Mouse (Mus musculus) CH12.LX (cell line): ENCODE results near the gene Jmjd1c. TPM values are rescaled to one million over a fixed set of nuclear protein-coding genes. Genes with fewer than 3 reads are reported as not detected.

Experiments
- DNase-seq: peaks from one replicate; pipeline ENCODE4 v3.0.0-alpha.2; 2013; ENCODE audit errors: extremely low read depth
- H3K27ac ChIP-seq: 2 replicates; pipeline ENCODE4 v1.5.1; 2012; ENCODE audit warnings: low read depth, mild to moderate bottlenecking, control low read depth, moderate library complexity; ENCODE audit not compliant: insufficient read depth
- H3K27me3 ChIP-seq: replicated peaks from 2 replicates; pipeline ENCODE3; 2012; ENCODE audit warnings: inconsistent platforms
- H3K36me3 ChIP-seq, 2 experiments: replicated peaks in 1 of 2; 2 replicates each; pipeline versions ENCODE3 to v1.6.1; 2012; ENCODE audit warnings: inconsistent platforms in 1 of 2, low read length in 1 of 2, mild to moderate bottlenecking in 1 of 2, mixed read lengths in 1 of 2, moderate library complexity in 1 of 2; ENCODE audit not compliant: control insufficient read depth in 1 of 2, insufficient read depth in 1 of 2
- H3K4me1 ChIP-seq, 2 experiments: 2 replicates each; pipeline ENCODE4 v1.6.1; 2012; ENCODE audit warnings: inconsistent platforms in 1 of 2, moderate library complexity in 1 of 2; ENCODE audit not compliant: insufficient read depth in 2 of 2, control insufficient read depth in 1 of 2
- H3K4me2 ChIP-seq: 2 replicates; pipeline ENCODE4 v1.6.1; 2012; ENCODE audit warnings: low read depth, mild to moderate bottlenecking, control low read depth; ENCODE audit not compliant: poor library complexity, insufficient read depth, severe bottlenecking
- H3K4me3 ChIP-seq, 3 experiments: fragments of 150-350 bp in 1 of 3; sonication (generic) in 1 of 3; replicated peaks in 1 of 3; 2 replicates each; pipeline versions ENCODE3 to v1.5.1; 2011 to 2012; ENCODE audit warnings: low read depth in 2 of 3, low read length in 2 of 3, mild to moderate bottlenecking in 2 of 3, moderate library complexity in 2 of 3, control low read depth in 1 of 3, improper control_type of control experiment in 1 of 3, inconsistent platforms in 1 of 3, mixed read lengths in 1 of 3; ENCODE audit not compliant: poor library complexity in 1 of 3
- H3K79me2 ChIP-seq: replicated peaks from 2 replicates; pipeline ENCODE4 v1.6.1; 2012; ENCODE audit warnings: mild to moderate bottlenecking, moderate library complexity; ENCODE audit not compliant: control insufficient read depth, poor library complexity, insufficient read depth, severe bottlenecking; ENCODE audit errors: extremely low read depth
- H3K9ac ChIP-seq: 2 replicates; pipeline ENCODE4 v1.6.1; 2012; ENCODE audit warnings: low read depth, mild to moderate bottlenecking, control low read depth, moderate library complexity; ENCODE audit not compliant: insufficient read depth
- H3K9me3 ChIP-seq: replicated peaks from 2 replicates; pipeline ENCODE3; 2012; ENCODE audit warnings: low read length, inconsistent platforms, mixed read lengths
- CHD1 ChIP-seq: IDR thresholded peaks from 2 replicates; pipeline ENCODE4 v1.6.1; 2012; ENCODE audit warnings: low read depth, low read length, improper control_type of control experiment, inconsistent platforms
- EP300 ChIP-seq: IDR thresholded peaks from 2 replicates; pipeline ENCODE4 v1.6.1; 2011; ENCODE audit warnings: low read length, improper control_type of control experiment
- GABPA ChIP-seq: IDR thresholded peaks from 2 replicates; pipeline ENCODE4 v1.6.1; 2012; ENCODE audit warnings: low read depth, low read length, improper control_type of control experiment, inconsistent platforms; ENCODE audit not compliant: insufficient replicate concordance
- IRF4 ChIP-seq: IDR thresholded peaks from 2 replicates; pipeline ENCODE4 v1.6.1; 2014; ENCODE audit warnings: low read depth, mild to moderate bottlenecking, inconsistent platforms, low read length, improper control_type of control experiment
- MAFK ChIP-seq: IDR thresholded peaks from 2 replicates; pipeline ENCODE4 v1.6.1; 2011; ENCODE audit warnings: low read length, improper control_type of control experiment; ENCODE audit not compliant: insufficient replicate concordance
- MAX ChIP-seq: IDR thresholded peaks from 2 replicates; pipeline ENCODE4 v1.6.1; 2011; ENCODE audit warnings: low read length, improper control_type of control experiment
- MAZ ChIP-seq: IDR thresholded peaks from 2 replicates; pipeline ENCODE4 v1.6.1; 2012; ENCODE audit warnings: low read depth, mild to moderate bottlenecking, inconsistent platforms, low read length, improper control_type of control experiment, moderate library complexity
- MEF2A ChIP-seq: IDR thresholded peaks from 2 replicates; pipeline ENCODE4 v1.6.1; 2014; ENCODE audit warnings: low read depth, mild to moderate bottlenecking, inconsistent platforms, low read length, improper control_type of control experiment, borderline replicate concordance
- POLR2AphosphoS2 ChIP-seq: IDR thresholded peaks from 2 replicates; pipeline ENCODE4 v1.6.1; 2011; ENCODE audit warnings: low read depth, low read length, improper control_type of control experiment
- TBP ChIP-seq: conservative IDR thresholded peaks from 2 replicates; pipeline ENCODE4 v1.6.1; 2011; ENCODE audit warnings: low read depth, low read length, improper control_type of control experiment
- TCF12 ChIP-seq: IDR thresholded peaks from 2 replicates; pipeline ENCODE4 v1.6.1; 2014; ENCODE audit warnings: low read depth, mild to moderate bottlenecking, inconsistent platforms, low read length, improper control_type of control experiment
- USF2 ChIP-seq: conservative IDR thresholded peaks from 2 replicates; pipeline ENCODE4 v1.6.1; 2011; ENCODE audit warnings: low read depth, low read length, improper control_type of control experiment
- ZKSCAN1 ChIP-seq: IDR thresholded peaks from 2 replicates; pipeline ENCODE4 v1.6.1; 2012; ENCODE audit warnings: low read depth, inconsistent platforms, low read length, improper control_type of control experiment, borderline replicate concordance
- ZNF384 ChIP-seq: IDR thresholded peaks from 2 replicates; pipeline ENCODE4 v1.6.1; 2012; ENCODE audit warnings: low read depth, low read length, improper control_type of control experiment, inconsistent platforms
- dilution Hi-C: fragments of 300-500 bp; cut with MboI; formaldehyde crosslinking; loops from 2 replicates; pipeline ENCODE4 v1.14.3; 2020; ENCODE audit warnings: low sequenced_read_pairs; ENCODE audit not compliant: extremely low pct_unique_long_range_greater_than_20kb, extremely low pct_ligation_motif_present
- in situ Hi-C: fragments of 300-500 bp; cut with MboI; formaldehyde crosslinking; loops from 3 replicates; pipeline ENCODE4 v1.14.3; 2019; ENCODE audit warnings: low sequenced_read_pairs, low pct_ligation_motif_present, low pct_unique_long_range_greater_than_20kb, mixed read lengths
- polyA plus RNA-seq: library from polyadenylated mRNA; unstranded; fragments of >175 nt; gene quantifications from 2 replicates; pipeline ENCODE4 v1.2.1, GENCODE M21; 2012; ENCODE audit warnings: low read depth; ENCODE audit not compliant: insufficient read length
- total RNA-seq, 2 experiments: library from RNA; depleted of rRNA; stranded (reverse); fragments of 300-350 nt in 1 of 2; fragments of >200 nt in 1 of 2; gene quantifications; 2 replicates each; pipeline ENCODE4 v1.2.3; 2012 to 2014

The Jmjd1c gene
- total and polyA plus RNA-seq, 3 experiments: 41.2 to 50.1 (median 41.6) TPM

- H3K79me2 ChIP-seq: peaks cover 58% of the 10 kb centered on the region
- H3K4me2 ChIP-seq: peak overlapping the region; percentile 44; the same call in 1 of the 2 replicates
- no peak for DNase-seq
- no peak overlapping the region for H3K4me3 ChIP-seq
- dilution Hi-C loops: no loop called here
- H3K4me1 ChIP-seq: peaks cover 16 to 51% of the 10 kb centered on the region in 2 experiments
- H3K27me3 ChIP-seq: no peaks in the 10 kb centered on the region
- H3K9me3 ChIP-seq: no peaks in the 10 kb centered on the region
- peak overlapping the region; percentile 20; the same call in 1 of the 2 replicates for H3K27ac ChIP-seq
- H3K9ac ChIP-seq: no peak overlapping the region
- in situ Hi-C loops: no loop called here
- H3K36me3 ChIP-seq: peaks cover 9 to 14% of the 10 kb centered on the region in 2 experiments
- TF ChIP-seq MEF2A: no peak
- 0 out of 2 replicates have a peak, but pooled peaks have one; percentile 4 for TF ChIP-seq CHD1
Observed at GRCm38 (mm10) chr10:67053475-67053874, 42.5 kb upstream of the Jmjd1c start.

GRCm38 (mm10) chr10:67055867-67056856, 39.8 kb upstream of the Jmjd1c start:
- Histone ChIP-seq H3K4me2 (no peak overlapping the region), H3K79me2 (peaks cover 45% of the 10 kb centered on the region), H3K36me3 (peaks cover 14 to 18% of the 10 kb centered on the region in 2 experiments), H3K9ac (no peak overlapping the region), H3K4me1 (peaks cover 10 to 38% of the 10 kb centered on the region in 2 experiments), H3K4me3 (no peak overlapping the region), H3K9me3 (no peaks in the 10 kb centered on the region), H3K27ac (no peak overlapping the region), H3K27me3 (no peaks in the 10 kb centered on the region)
- no peak for DNase-seq
- dilution Hi-C loops: no loop called here
- in situ Hi-C loops: no loop called here
- TF ChIP-seq POLR2AphosphoS2 (no peak), ZNF384 (no peak), EP300 (no peak), USF2 (no peak), TBP (no peak), MAFK (no peak), GABPA (no peak), MAX (no peak), ZKSCAN1 (no peak), TCF12 (no peak), IRF4 (no peak), MAZ (no peak)
